Mouse (Mus musculus): ENCODE measurements around the gene Arih1. TPM values are rescaled to one million over a fixed set of nuclear protein-coding genes. Genes with fewer than 3 reads are reported as not detected.

Gene Arih1
- polyA plus RNA-seq, 1 experiment from 2014 or later = 4.1 TPM

DNA sequence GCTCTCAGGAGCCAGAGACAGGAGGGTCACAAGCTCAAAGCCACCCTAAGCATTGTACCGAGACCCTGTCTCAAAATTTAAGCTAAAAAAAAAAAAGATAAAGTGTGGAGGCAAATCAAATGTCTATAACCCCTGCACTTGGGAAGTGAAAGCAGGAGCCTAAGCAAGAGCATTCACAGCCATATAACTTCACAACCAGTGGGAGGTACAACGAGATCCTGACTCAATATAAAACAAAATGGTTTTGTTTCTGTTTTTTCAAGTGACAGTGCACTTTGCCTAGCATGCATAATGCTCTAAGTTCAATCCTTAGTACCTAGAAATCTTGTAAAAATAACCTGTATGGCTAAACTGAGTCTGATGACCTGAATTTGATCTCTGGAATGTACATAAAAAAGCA, 9.8 kb downstream of the Arih1 start:
- H3K4me1 ChIP-seq (ENCODE audit: insufficient read depth) = peaks cover 8% of the 10 kb centered on the region
- H3K27me3 ChIP-seq (ENCODE audit: insufficient read depth, low read length) = no peaks in the 10 kb centered on the region
- TF ChIP-seq EP300 (IDR thresholded peaks at IDR 0.05; ENCODE audit: low read depth) (no peak), CTCF (IDR thresholded peaks at IDR 0.05; ENCODE audit: low read depth) (no peak)
- H3K9ac ChIP-seq (replicated peaks) = no peak overlapping the region
- DNase-seq (no peak), ATAC-seq (no peak)
- 82% methylated on average over 2 of the region's 2 CpGs for WGBS (ENCODE audit: insufficient replicate concordance)
- H3K4me2 ChIP-seq (ENCODE audit: low read depth, low read length) = no peak overlapping the region
- H3K27ac ChIP-seq (ENCODE audit: low read depth) = no peak overlapping the region
- no peak overlapping the region for H3K4me3 ChIP-seq (ENCODE audit: low read depth, low read length)
- H3K36me3 ChIP-seq (replicated peaks; ENCODE audit: insufficient read depth, low read length) = peaks cover 7% of the 10 kb centered on the region; the same call in 1 of the 2 replicates
- H3K9me3 ChIP-seq (ENCODE audit: low read length) = no peaks in the 10 kb centered on the region

DNA sequence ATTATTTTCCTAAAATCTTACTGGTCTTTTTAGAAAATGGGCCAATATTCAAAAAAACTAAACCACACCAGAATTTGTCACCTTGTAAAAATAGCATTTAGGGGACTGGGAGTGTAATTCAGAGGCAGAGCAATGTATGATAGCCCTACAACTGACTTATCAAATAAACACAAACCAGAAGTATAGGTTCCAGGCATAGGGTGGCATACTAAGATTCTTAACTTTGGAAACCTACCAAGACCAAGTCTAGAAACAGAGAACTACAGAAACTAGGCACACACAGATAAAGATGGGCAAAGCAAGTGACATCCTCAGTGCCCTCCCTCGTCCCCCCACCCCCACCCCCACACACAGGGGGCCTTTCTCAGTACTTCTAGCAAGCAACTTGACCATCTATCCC, 11.6 kb downstream of the Arih1 start:
- Histone ChIP-seq H3K27me3 (ENCODE audit: insufficient read depth, low read length) (no peaks in the 10 kb centered on the region), H3K9ac (replicated peaks) (no peak overlapping the region), H3K27ac (ENCODE audit: low read depth) (no peak overlapping the region), H3K36me3 (replicated peaks; ENCODE audit: insufficient read depth, low read length) (peaks cover 7% of the 10 kb centered on the region), H3K4me2 (ENCODE audit: low read depth, low read length) (peak overlapping the region; percentile 10; the same call in 1 of the 2 replicates), H3K9me3 (ENCODE audit: low read length) (no peaks in the 10 kb centered on the region), H3K4me3 (ENCODE audit: low read depth, low read length) (no peak overlapping the region), H3K4me1 (ENCODE audit: insufficient read depth) (peaks cover 8% of the 10 kb centered on the region)
- ATAC-seq (no peak), DNase-seq (no peak)
- TF ChIP-seq EP300 (IDR thresholded peaks at IDR 0.05; ENCODE audit: low read depth) (no peak), CTCF (IDR thresholded peaks at IDR 0.05; ENCODE audit: low read depth) (no peak)
- 59% methylated on average over 1 of the region's 1 CpGs for WGBS (ENCODE audit: insufficient replicate concordance)

DNA sequence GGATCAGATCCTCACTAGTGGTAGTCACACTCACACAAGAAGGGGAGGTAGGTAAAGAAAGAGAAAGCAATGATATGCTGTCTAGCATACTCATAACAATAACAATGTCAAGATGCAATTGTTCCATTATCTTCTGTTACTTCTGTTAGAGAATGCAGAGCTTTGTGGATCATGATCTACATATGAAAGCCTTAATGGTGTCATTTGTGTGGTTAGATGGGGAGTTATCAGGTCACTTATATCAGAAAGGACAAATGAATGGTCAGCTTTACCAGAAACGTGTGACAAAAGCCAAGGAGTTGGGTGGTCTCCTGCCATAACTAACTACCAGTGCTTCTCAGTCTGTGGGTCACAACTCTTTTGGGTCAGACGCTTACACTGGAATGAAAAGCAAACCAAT, 13.2 kb downstream of the Arih1 start:
- no peaks in the 10 kb centered on the region for H3K9me3 ChIP-seq (ENCODE audit: low read length)
- no peak overlapping the region for H3K9ac ChIP-seq (replicated peaks)
- no peak overlapping the region for H3K4me2 ChIP-seq (ENCODE audit: low read depth, low read length)
- DNase-seq (no peak), ATAC-seq (no peak)
- H3K27me3 ChIP-seq (ENCODE audit: insufficient read depth, low read length) = no peaks in the 10 kb centered on the region
- peaks cover 8% of the 10 kb centered on the region for H3K4me1 ChIP-seq (ENCODE audit: insufficient read depth)
- no peak overlapping the region for H3K4me3 ChIP-seq (ENCODE audit: low read depth, low read length)
- H3K36me3 ChIP-seq (replicated peaks; ENCODE audit: insufficient read depth, low read length) = peaks cover 7% of the 10 kb centered on the region
- WGBS (ENCODE audit: insufficient replicate concordance) = 85% methylated on average over 2 of the region's 2 CpGs
- H3K27ac ChIP-seq (ENCODE audit: low read depth) = no peak overlapping the region
- TF ChIP-seq CTCF (IDR thresholded peaks at IDR 0.05; ENCODE audit: low read depth) (no peak), EP300 (IDR thresholded peaks at IDR 0.05; ENCODE audit: low read depth) (no peak)

DNA sequence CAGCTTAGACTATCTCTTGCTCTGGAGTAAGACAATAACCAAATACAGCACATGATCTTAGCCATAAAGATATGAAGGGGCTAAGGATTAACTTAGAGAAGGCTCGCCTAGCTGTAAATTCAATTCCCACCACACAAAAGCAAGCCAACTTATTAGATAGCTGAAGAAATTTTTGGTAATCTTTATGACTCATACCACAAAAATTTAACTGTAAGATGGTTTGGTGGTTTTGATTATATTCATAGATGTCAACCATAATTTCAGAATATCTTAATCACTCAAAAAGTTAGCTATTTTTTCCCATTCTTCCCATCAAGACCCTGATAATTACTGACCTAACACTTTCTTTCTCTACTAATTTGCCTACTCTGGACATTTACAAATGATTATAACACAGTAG, 17.0 kb downstream of the Arih1 start:
- Histone ChIP-seq H3K4me1 (ENCODE audit: insufficient read depth) (no peaks in the 10 kb centered on the region; the same call in none of the 2 replicates), H3K9me3 (ENCODE audit: low read length) (no peaks in the 10 kb centered on the region), H3K27me3 (ENCODE audit: insufficient read depth, low read length) (no peaks in the 10 kb centered on the region), H3K4me2 (ENCODE audit: low read depth, low read length) (no peak overlapping the region), H3K4me3 (ENCODE audit: low read depth, low read length) (no peak overlapping the region), H3K9ac (replicated peaks) (no peak overlapping the region), H3K36me3 (replicated peaks; ENCODE audit: insufficient read depth, low read length) (peaks cover 11% of the 10 kb centered on the region), H3K27ac (ENCODE audit: low read depth) (no peak overlapping the region)
- no peak for TF ChIP-seq EP300 (IDR thresholded peaks at IDR 0.05; ENCODE audit: low read depth)
- TF ChIP-seq CTCF (IDR thresholded peaks at IDR 0.05; ENCODE audit: low read depth) = no peak
- ATAC-seq = no peak
- 77% methylated on average over 1 of the region's 1 CpGs for WGBS (ENCODE audit: insufficient replicate concordance)
- DNase-seq = no peak

DNA sequence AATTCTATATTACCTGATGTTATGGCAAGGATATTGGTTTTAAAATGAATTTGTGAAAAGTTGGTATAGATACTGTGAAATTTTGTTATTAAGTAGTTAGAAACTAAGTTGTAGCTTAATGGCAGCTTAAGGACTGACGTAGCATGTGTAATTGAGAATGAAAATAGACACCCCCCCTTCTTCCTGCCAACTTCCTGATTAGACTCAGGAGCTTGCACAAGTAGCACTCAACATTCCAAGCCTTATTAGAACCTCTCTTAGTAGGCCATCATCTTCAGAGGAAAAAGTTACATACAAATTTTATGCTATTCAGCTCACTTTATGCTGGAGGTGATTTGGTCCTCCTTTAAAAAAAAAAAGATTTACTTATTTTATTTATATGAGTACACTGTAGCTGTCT, 22.1 kb downstream of the Arih1 start:
- TF ChIP-seq CTCF (IDR thresholded peaks at IDR 0.05; ENCODE audit: low read depth) = no peak
- no peak for TF ChIP-seq EP300 (IDR thresholded peaks at IDR 0.05; ENCODE audit: low read depth)
- H3K27ac ChIP-seq (ENCODE audit: low read depth) = no peak overlapping the region
- H3K4me2 ChIP-seq (ENCODE audit: low read depth, low read length) = no peak overlapping the region
- WGBS (ENCODE audit: insufficient replicate concordance) = 66% methylated on average over 1 of the region's 1 CpGs
- DNase-seq = no peak
- no peaks in the 10 kb centered on the region for H3K27me3 ChIP-seq (ENCODE audit: insufficient read depth, low read length)
- no peak overlapping the region for H3K9ac ChIP-seq (replicated peaks)
- ATAC-seq = no peak
- no peaks in the 10 kb centered on the region; the same call in 1 of the 2 replicates for H3K4me1 ChIP-seq (ENCODE audit: insufficient read depth)
- no peaks in the 10 kb centered on the region for H3K9me3 ChIP-seq (ENCODE audit: low read length)
- H3K4me3 ChIP-seq (ENCODE audit: low read depth, low read length) = no peak overlapping the region
- H3K36me3 ChIP-seq (replicated peaks; ENCODE audit: insufficient read depth, low read length) = 0 out of 2 replicates have a peak, but pooled peaks cover 4% of the 10 kb centered on the region

DNA sequence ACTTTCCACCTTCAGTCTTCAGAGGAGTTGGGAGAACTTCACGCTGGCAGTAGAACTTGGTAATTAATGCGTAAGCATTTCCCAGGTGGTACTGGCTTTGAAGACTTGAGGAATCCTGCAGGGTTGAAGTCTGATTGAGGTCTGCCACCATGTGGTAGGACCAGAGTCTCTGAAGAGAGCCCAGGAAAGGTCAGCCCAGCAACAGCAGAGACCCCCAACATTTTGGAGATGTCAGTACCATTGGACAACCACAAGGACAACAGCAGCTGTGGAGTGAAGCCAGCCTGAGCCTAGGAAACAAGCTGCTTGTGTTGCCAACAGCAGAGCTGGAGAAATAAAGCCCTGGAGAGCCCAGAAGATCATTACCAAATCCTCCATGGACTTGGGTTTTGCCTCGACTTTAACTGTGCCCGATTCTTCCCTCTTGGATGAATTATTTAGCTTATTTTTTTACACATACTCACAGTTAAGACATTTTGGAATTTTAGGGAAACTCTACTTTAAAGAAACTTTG, 27.4 kb downstream of the Arih1 start:
- WGBS (ENCODE audit: insufficient replicate concordance) = 71% methylated on average over 4 of the region's 4 CpGs
- Histone ChIP-seq H3K9me3 (ENCODE audit: low read length) (no peaks in the 10 kb centered on the region), H3K36me3 (replicated peaks; ENCODE audit: insufficient read depth, low read length) (no peaks in the 10 kb centered on the region), H3K4me2 (ENCODE audit: low read depth, low read length) (no peak overlapping the region), H3K4me1 (ENCODE audit: insufficient read depth) (peaks cover 16% of the 10 kb centered on the region), H3K9ac (replicated peaks) (no peak overlapping the region), H3K4me3 (ENCODE audit: low read depth, low read length) (no peak overlapping the region), H3K27me3 (ENCODE audit: insufficient read depth, low read length) (no peaks in the 10 kb centered on the region), H3K27ac (ENCODE audit: low read depth) (no peak overlapping the region)
- no peak for DNase-seq
- ATAC-seq = no peak
- TF ChIP-seq CTCF (IDR thresholded peaks at IDR 0.05; ENCODE audit: low read depth) (0 out of 2 replicates have a peak, but pooled peaks have one; percentile 10), EP300 (IDR thresholded peaks at IDR 0.05; ENCODE audit: low read depth) (no peak)
